Comparison of ENCODE assay signal across 8 mouse cellular contexts in genomic region chr8:104534779-104535141, GRCm38 (mm10). TPM values are rescaled to one million over a fixed set of nuclear protein-coding genes. Genes with fewer than 3 reads are reported as not detected.
A peak's percentile ranks its signal among the peaks of the same experiment; 100 is the strongest.
DNase-seq lines count a peak whose midpoint lies in the region; ATAC-seq and TF ChIP-seq lines count a peak whose summit lies in the region.

No protein-coding gene starts in this region.

- peaks cover 40% of the 10 kb centered on the region for H3K27me3 ChIP-seq in embryonic facial prominence, embryonic 10.5 days (replicated peaks; ENCODE audit: low read depth, poor library complexity, severe bottlenecking)
- H3K27me3 ChIP-seq in hindbrain, embryonic 12.5 days: peaks cover 19% of the 10 kb centered on the region
- peaks cover 4% of the 10 kb centered on the region; the same call in 1 of the 2 replicates for H3K27me3 ChIP-seq in lung, postnatal 0 days (replicated peaks; ENCODE audit: insufficient read depth, low read length)
- peaks cover 6% of the 10 kb centered on the region for H3K27me3 ChIP-seq in stomach, embryonic 14.5 days (ENCODE audit: control insufficient read depth, insufficient read depth, low read length)

- TF ChIP-seq CTCF in lung, postnatal 0 days (IDR thresholded peaks at IDR 0.05): no peak

- peak overlapping the region; percentile 57 for H3K4me2 ChIP-seq in hindbrain, embryonic 12.5 days (replicated peaks)
- peak overlapping the region; percentile 79 for H3K4me2 ChIP-seq in lung, postnatal 0 days (replicated peaks; ENCODE audit: low read depth, low read length)
- peak overlapping the region; percentile 78 for H3K4me2 ChIP-seq in stomach, embryonic 14.5 days (replicated peaks; ENCODE audit: low read depth, low read length)

- peaks cover 30% of the 10 kb centered on the region for H3K4me1 ChIP-seq in embryonic facial prominence, embryonic 10.5 days
- peaks cover 21% of the 10 kb centered on the region for H3K4me1 ChIP-seq in hindbrain, embryonic 12.5 days
- peaks cover 3% of the 10 kb centered on the region; the same call in 1 of the 2 replicates for H3K4me1 ChIP-seq in lung, postnatal 0 days (ENCODE audit: insufficient read depth, low read depth, low read length)
- H3K4me1 ChIP-seq in stomach, embryonic 14.5 days (ENCODE audit: control insufficient read depth, insufficient read depth, low read length): peaks cover 5% of the 10 kb centered on the region; the same call in 1 of the 2 replicates

- H3K27ac ChIP-seq in embryonic facial prominence, embryonic 10.5 days (replicated peaks): peak overlapping the region; percentile 97
- H3K27ac ChIP-seq in hindbrain, embryonic 12.5 days: no peak overlapping the region
- H3K27ac ChIP-seq in lung, postnatal 0 days (ENCODE audit: low read length): no peak overlapping the region; the same call in 1 of the 2 replicates
- H3K27ac ChIP-seq in stomach, embryonic 14.5 days (ENCODE audit: low read length): no peak overlapping the region

- H3K9ac ChIP-seq in hindbrain, embryonic 12.5 days: peak overlapping the region; percentile 94; the same call in 1 of the 2 replicates
- peak overlapping the region; percentile 98 for H3K9ac ChIP-seq in lung, postnatal 0 days (replicated peaks; ENCODE audit: low read depth)
- H3K9ac ChIP-seq in stomach, embryonic 14.5 days (replicated peaks; ENCODE audit: low read depth, low read length): no peak overlapping the region

- DNase-seq in cerebellum, adult 11 months: peak; percentile 50
- no peak for DNase-seq in cerebellum, adult 9-10 months
- DNase-seq in B cell, adult 2 months: peak; percentile 63 to 64
- peak; percentile 19 for DNase-seq in embryonic facial prominence, embryonic 10.5 days (ENCODE audit: low spot score)
- no peak for DNase-seq in lung, postnatal 0 days (ENCODE audit: low spot score)
- DNase-seq in layer of hippocampus, adult 11-12 months (ENCODE audit: low spot score): no peak

- H3K36me3 ChIP-seq in embryonic facial prominence, embryonic 10.5 days (replicated peaks): peaks cover 15% of the 10 kb centered on the region
- peaks cover 9% of the 10 kb centered on the region for H3K36me3 ChIP-seq in hindbrain, embryonic 12.5 days
- peaks cover 5% of the 10 kb centered on the region; the same call in 1 of the 2 replicates for H3K36me3 ChIP-seq in lung, postnatal 0 days (ENCODE audit: insufficient read depth, low read length)
- peaks cover 4% of the 10 kb centered on the region for H3K36me3 ChIP-seq in stomach, embryonic 14.5 days (ENCODE audit: control insufficient read depth, insufficient read depth, low read length)

- 13% methylated on average over 9 of the region's 9 CpGs for WGBS in embryonic facial prominence, embryonic 10.5 days
- WGBS in hindbrain, embryonic 12.5 days: 13% methylated on average over 9 of the region's 9 CpGs
- WGBS in lung, postnatal 0 days: 5% methylated on average over 9 of the region's 9 CpGs
- 14% methylated on average over 9 of the region's 9 CpGs for WGBS in stomach, embryonic 14.5 days

- H3K4me3 ChIP-seq in embryonic facial prominence, embryonic 10.5 days: peak overlapping the region; percentile 95
- H3K4me3 ChIP-seq in hindbrain, embryonic 12.5 days: peak overlapping the region; percentile 87
- H3K4me3 ChIP-seq in lung, postnatal 0 days (ENCODE audit: low read depth, low read length): peak overlapping the region; percentile 93
- peak overlapping the region; percentile 95 for H3K4me3 ChIP-seq in stomach, embryonic 14.5 days (ENCODE audit: low read depth, low read length)

- no peaks in the 10 kb centered on the region for H3K9me3 ChIP-seq in embryonic facial prominence, embryonic 10.5 days
- no peaks in the 10 kb centered on the region for H3K9me3 ChIP-seq in hindbrain, embryonic 12.5 days (replicated peaks)
- H3K9me3 ChIP-seq in lung, postnatal 0 days (ENCODE audit: low read length): no peaks in the 10 kb centered on the region
- H3K9me3 ChIP-seq in stomach, embryonic 14.5 days (ENCODE audit: control insufficient read depth, low read depth, low read length): no peaks in the 10 kb centered on the region

- peak; percentile 75; the same call in 1 of the 2 replicates for ATAC-seq in hindbrain, embryonic 12.5 days (ENCODE audit: low FRiP score)
- ATAC-seq in lung, postnatal 0 days: peak; percentile 50
- peak; percentile 8; the same call in 1 of the 2 replicates for ATAC-seq in stomach, embryonic 14.5 days (ENCODE audit: insufficient number of reproducible peaks, insufficient read depth, low FRiP score, low read depth)

- TF ChIP-seq EP300 in lung, postnatal 0 days (IDR thresholded peaks at IDR 0.05): no peak

RNA-seq across cellular contexts. Expression of gene Car7, which starts 0.3 kb away (rescaled TPM):
- 0.75 and 1.00 TPM in 2 replicates for polyA plus RNA-seq in embryonic facial prominence, embryonic 10.5 days (2016; fragmentation: Nextera tagmentation; extraction: Ambion mirVana)
- polyA plus RNA-seq in hindbrain, embryonic 12.5 days (2016; fragmentation: Nextera tagmentation; extraction: Ambion mirVana): 1.2 and 1.5 TPM in 2 replicates
- polyA plus RNA-seq in lung, postnatal 0 days (2015; fragmentation: Nextera tagmentation; extraction: Ambion mirVana): 0.84 and 0.87 TPM in 2 replicates
- polyA plus RNA-seq in stomach, embryonic 14.5 days (2014; fragmentation: Nextera tagmentation; extraction: Ambion mirVana): 0.55 and 1.6 TPM in 2 replicates

RNA-seq across cellular contexts. Expression of gene Nae1, which starts 0.3 kb away (rescaled TPM):
- 124 and 137 TPM in 2 replicates for polyA plus RNA-seq in embryonic facial prominence, embryonic 10.5 days (2016; fragmentation: Nextera tagmentation; extraction: Ambion mirVana)
- 114 and 130 TPM in 2 replicates for polyA plus RNA-seq in hindbrain, embryonic 12.5 days (2016; fragmentation: Nextera tagmentation; extraction: Ambion mirVana)
- polyA plus RNA-seq in lung, postnatal 0 days (2015; fragmentation: Nextera tagmentation; extraction: Ambion mirVana): 57.9 and 58.9 TPM in 2 replicates
- polyA plus RNA-seq in stomach, embryonic 14.5 days (2014; fragmentation: Nextera tagmentation; extraction: Ambion mirVana): 111 and 115 TPM in 2 replicates

RNA-seq across cellular contexts. Expression of gene Terb1, which starts 25.1 kb away (rescaled TPM):
- 0.19 and 0.26 TPM in 2 replicates for polyA plus RNA-seq in embryonic facial prominence, embryonic 10.5 days (2016; fragmentation: Nextera tagmentation; extraction: Ambion mirVana)
- polyA plus RNA-seq in hindbrain, embryonic 12.5 days (2016; fragmentation: Nextera tagmentation; extraction: Ambion mirVana): 0.22 and 0.34 TPM in 2 replicates
- 0.14 and 0.27 TPM in 2 replicates for polyA plus RNA-seq in lung, postnatal 0 days (2015; fragmentation: Nextera tagmentation; extraction: Ambion mirVana)
- 0.26 and 0.43 TPM in 2 replicates for polyA plus RNA-seq in stomach, embryonic 14.5 days (2014; fragmentation: Nextera tagmentation; extraction: Ambion mirVana)

RNA-seq across cellular contexts. Expression of gene Pdp2, which starts 56.5 kb away (rescaled TPM):
- polyA plus RNA-seq in embryonic facial prominence, embryonic 10.5 days (2016; fragmentation: Nextera tagmentation; extraction: Ambion mirVana): 15.4 and 16.0 TPM in 2 replicates
- polyA plus RNA-seq in hindbrain, embryonic 12.5 days (2016; fragmentation: Nextera tagmentation; extraction: Ambion mirVana): 13.7 and 14.9 TPM in 2 replicates
- polyA plus RNA-seq in lung, postnatal 0 days (2015; fragmentation: Nextera tagmentation; extraction: Ambion mirVana): 5.9 and 6.0 TPM in 2 replicates
- polyA plus RNA-seq in stomach, embryonic 14.5 days (2014; fragmentation: Nextera tagmentation; extraction: Ambion mirVana): 13.7 and 14.3 TPM in 2 replicates

Comparison
In these comparisons a context has a peak if more than half of its experiments do, and no peak if none do; other contexts are left out.
1. DNase-seq: peak in cerebellum, adult 11 months (single experiment), B cell, adult 2 months (2 of 2) and embryonic facial prominence, embryonic 10.5 days (single experiment); none in cerebellum, adult 9-10 months (single experiment), lung, postnatal 0 days (single experiment) and layer of hippocampus, adult 11-12 months (single experiment).
2. ATAC-seq: peak in every context shown above with its lines; median percentile 75 in hindbrain, embryonic 12.5 days; 50 in lung, postnatal 0 days; 8 in stomach, embryonic 14.5 days.
3. Peak in every context shown above with its lines, with median percentiles within 50 percentile points of each other: H3K4me3 ChIP-seq and H3K4me2 ChIP-seq.